Mouse (Mus musculus): Measurements from ENCODE around the gene Fbxl19.
A peak's percentile ranks its signal among the peaks of the same experiment; 100 is the strongest.

Gene Fbxl19

DNA sequence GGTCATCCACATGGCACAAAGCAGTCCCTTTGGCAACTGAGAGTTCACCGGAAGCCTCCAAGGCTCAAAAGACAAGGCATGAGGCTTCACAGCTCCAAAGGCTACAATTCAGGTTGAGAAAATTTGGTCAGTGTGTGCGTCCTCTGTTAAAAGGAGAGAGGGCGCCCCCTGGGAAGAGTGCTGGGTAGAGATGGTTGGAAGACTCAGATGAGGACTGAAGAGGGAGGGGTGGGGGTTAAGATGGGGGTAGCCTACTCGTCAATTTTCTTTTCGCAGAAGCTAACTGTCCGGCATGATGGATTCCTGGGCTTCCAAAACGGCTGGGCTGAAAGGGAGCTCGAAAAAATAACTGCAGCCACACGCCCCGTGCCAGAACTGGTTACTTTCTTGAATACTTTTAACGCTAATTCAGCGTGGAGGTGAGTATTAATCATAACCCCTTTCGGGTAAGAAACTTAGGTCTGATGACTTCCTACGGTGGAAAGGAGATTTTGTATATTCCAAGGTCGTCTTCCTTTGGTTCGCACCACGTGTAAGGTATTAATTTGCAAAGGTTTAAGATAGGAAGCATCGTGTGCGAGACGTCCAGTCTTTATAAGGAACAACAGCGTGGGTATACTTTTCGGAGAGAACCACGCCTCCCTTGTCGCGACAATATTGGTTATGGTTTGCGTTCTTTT lies at the start of gene Fbxl19:
Gene Fbxl19 (plus strand): TSS at position 178 of the 680 bp plus-strand sequence.
- DNase-seq: peak; percentile 65

DNA sequence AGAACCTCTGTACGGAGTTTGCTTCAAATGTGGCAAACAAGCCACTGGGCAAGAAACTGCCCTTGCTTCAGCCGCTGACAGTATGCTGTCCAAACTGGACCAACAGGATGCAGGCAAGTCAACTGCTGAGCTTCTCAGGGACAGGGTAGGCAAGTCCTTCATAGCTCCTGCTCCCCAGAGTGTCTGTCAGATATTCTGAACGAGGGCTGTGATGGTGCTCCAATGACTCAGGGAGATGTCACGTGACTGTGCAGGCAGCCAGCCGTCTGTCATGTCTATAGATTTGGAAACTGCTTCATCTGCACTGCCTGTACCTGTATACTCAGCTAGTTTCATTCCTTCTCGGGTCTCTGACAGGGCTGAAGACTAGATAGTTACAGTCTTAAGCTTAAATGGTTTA lies 45.4 kb upstream of the Fbxl19 start:
- no peak for DNase-seq

DNA sequence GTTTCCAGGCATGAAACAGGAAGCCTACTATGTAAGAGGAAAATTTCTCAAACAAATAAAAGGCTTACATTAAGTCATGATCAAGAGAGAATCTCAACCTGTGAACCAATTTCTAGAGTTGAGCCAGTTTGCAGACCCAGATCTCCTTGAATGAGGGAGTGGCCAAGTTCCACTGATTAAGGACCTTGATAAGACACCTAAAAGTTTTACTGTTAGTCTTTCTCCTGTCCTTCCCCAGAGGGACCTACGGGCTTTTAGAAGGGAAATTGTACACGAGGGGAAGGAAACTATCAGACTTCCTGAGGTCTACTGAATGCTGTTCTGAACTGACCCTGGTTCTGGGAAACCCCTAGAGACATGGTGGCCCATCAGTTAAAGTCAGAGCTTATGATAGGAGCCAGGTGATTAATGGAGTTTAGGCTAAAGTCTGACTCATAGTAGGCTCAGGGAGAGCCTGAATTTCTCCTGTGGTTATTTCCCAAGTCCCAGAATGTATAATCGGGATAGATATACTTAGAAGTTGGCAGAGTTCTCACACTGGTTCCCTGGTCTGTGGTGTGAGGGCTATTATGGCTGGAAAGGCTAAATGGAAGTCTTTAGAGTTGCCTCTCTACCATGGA lies 43.5 kb upstream of the Fbxl19 start:
- DNase-seq: no peak

DNA sequence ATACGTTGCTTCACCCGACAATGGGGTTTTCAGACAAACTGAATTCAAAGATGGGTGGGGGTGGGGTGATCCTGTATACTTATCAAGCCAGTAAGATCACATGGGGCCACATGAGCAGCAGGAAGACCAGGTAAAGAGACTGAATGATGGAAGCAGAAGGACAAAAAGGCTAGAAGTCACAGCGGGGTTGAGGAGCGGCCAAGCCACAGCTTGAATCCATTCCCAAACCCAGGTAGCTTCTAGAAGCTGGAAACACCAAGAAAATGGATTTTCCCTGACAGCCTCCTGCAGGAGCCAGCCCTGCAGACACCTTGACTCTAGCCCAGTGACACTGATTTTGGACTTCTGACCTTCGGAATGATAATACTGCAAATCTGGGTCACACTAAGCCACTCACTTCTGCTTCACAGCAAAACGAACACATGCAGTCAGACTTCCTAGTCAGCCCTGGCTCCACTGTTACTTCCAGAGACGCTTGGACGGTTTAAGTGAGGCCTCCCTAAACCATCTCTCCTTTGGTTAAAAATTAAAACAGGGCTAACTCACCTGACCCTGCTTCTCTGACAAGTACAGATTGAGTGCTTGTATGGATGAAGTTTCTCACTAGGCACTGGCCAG lies 40.7 kb upstream of the Fbxl19 start:
- DNase-seq: no peak

DNA sequence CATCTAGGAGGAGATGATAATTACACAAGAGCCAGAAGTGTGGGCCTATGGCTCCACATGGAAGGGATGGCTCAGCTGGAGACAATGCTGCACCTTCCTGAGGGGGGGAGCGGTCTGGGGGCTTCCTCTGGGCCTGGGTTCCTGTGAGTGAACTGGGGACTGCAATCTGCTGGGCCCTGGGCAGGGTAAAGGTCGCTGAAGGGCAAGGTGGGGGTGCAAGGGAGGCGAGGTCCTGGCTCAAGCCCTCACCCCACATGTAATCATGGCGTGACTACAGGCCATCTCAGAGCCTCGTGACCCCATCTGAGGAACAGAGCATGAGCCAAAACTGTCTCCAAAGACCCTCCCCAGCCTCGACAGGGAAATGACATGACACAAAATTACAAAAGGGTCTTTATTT lies 39.7 kb upstream of the Fbxl19 start:
- DNase-seq: no peak

DNA sequence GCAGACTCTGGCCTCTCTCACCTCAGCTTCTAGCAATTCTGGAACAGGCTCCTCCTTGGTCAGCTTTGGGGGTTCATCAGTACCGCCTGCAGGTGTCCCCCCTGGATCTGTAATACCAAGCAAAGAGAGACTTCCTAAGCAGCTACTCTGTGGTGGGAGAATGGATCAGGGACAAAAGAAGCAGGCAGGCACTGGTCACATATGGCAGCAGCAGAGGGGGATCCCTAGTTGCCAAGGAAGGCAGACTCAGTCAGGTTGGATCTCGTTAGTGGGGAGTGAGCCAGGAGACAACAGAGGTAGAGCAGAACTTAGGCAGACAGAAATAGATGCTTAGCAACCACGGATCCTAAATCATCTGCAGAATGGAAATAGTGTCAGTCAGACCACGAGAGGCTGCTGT lies 38.6 kb upstream of the Fbxl19 start:
- DNase-seq: peak; percentile 24

DNA sequence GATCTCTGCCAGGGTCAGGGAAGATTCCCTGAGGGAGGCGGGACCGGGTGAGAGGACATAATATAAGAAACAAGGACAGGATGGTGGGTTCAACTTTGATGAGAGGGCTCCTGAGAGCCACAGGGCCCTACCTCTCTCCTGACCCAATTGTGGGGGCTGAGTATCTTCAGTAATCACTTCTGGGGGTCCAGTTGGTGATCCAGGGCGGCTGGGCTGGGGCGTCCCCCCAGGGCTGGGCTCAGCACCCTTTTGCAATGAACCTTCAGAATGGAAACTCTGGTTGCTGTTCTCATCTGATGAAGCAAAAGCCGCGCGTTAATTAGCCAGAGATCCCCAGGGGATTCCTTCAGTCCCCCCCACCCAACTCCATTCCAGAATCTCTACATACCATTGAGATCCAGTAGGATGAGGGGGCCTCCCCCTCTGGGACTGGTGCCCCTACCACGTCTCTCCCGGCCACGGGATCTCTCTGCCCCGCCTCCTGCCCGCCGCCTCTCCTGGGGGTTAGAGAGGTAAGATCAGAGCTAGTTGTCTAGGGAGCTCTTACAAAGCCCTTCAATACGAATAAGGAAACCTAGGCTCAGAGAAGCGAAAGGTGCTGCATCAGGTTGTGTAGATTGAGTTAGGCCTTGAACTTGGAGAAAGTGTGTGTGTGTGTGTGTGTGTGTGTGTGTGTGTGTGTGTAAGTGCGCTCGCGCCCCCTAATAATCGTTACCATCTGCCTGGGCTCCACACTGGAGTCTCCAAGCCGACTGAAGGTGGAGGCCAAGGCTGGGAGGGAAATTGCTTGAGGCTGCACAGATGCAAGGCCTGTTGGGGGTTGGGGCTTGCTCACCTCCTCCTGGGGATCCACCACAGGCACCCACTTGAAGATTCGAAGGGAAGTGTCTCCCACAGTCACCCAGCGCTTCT lies 37.0 kb upstream of the Fbxl19 start:
- DNase-seq: no peak

DNA sequence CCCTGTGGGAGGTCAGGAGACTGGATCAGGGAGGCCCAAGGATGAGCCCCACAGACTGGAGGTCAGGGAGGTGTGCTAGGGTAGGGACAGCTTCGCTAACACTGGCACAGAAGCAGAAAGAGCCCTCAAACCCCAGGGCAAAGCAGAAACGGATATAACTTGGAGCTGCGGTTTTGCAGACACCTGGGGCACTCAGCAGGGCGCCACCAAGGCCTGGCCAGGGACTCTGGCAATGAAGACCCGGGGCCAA lies 36.5 kb upstream of the Fbxl19 start:
- DNase-seq: no peak

DNA sequence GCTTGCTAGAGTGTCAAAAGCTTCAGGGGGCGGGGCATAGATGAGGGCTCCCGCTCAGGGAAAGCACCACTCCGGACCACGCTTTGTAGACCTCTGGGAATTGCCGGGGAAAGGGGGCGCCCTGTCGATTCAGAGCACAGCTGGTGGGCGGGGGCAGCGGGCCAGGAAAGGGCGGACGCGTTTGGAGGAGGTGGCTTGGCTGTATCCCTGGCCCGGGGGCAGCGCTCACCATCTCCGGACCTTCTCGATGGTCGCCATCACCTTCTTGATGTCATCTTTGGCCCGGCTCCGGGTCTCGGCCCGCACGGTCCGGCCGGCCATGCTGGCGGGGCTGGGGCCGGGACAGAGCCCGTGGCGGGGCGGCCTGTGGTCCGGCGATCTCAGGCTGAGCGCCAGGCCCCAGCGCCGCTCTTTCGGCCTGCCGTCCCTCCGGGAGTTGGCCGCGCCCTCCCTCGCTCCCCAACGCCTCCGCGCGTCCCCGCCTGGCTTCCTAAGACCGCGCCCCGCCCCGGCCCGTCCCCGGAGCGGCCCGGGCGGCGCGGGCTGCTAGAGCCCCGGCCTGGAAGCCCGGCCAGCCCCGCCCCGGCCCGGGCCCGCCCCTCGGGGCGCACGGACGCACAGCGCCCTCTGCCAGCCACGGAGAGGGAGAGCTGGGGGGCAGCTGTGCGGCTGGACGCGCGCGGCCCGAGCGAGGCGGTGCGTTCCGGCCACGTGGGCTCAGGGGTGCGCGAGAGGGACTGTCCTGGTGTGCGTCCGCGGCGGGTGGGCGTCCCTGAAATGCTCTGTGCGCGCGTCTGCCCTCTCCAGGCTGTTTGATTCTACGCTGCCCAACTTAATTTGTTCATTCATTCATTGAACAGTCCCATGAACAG lies 35.9 kb upstream of the Fbxl19 start, which contains the start of gene Bcl7c:
Gene Bcl7c (minus strand): TSS at position 727 of the 872 bp plus-strand sequence.
- peak; percentile 88 for DNase-seq

DNA sequence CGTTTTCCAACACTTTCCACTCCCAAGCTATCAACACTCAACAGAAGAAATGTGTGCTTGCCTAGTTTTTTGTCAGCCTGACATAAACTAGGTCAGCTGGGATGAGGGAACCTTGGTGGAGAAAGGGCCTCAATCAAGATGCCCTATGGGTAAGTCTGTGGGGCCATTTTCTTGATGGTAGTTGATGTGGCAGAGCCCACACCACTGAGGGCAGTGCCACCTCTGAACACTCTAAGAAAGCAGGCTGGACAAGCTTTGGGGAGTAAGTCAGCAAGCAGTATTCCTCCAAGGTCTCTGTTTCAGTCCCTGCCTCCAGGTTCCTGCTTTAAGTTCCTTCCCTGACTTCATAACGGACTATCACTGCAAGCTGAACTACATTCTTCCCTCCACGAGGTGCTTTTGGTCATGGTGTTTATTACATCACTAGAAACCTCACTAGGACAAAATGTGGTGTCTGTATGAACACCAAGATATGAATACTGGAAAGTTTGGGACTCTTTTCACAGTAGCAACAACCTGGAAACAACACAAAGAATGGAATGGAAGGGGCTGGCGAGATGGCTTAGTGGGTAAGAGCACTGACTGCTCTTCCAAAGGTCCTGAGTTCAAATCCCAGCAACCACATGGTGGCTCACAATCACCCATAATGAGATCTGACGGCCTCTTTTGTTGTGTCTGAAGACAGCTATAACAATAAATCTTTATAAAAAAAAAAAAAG lies 34.9 kb upstream of the Fbxl19 start:
- no peak for DNase-seq

DNA sequence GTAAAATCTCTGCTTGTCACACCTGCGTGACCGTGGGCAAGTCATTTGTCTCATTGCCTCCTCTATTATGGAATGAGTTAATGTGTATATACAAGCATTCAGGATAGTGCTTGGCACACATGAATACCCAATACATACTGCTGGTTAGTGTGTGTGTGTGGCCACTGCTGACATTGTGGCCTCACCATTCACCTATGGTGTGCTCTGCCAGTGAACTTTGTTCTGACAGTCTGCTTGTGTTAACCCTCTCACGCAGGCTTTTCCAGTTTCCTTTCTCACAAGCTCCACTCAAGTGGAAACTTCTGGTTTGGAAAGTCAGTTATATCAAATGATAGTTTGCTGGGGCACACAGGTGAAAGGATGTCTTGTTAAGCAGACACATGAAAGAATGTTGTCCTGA lies 33.3 kb upstream of the Fbxl19 start:
- DNase-seq: no peak

DNA sequence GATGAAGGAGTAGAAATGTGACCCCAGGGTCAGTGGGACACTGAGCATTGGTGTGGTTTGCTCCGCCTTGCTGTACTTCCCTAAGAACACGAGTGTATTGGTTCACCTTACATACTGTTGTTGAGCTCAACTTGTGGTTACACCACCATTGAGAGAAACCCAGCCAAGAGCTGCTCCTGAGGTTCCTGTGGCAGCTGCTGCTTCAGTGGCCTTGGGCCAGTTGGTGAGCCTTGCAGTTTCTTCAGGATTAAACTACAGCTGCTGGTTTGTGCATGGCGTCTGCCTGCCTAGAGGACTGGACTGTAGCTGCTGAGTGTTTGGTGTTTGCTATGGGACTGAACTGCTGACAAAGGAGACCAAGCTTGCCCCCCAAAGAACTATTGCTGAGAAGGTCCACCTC lies 32.9 kb upstream of the Fbxl19 start:
- DNase-seq: no peak

DNA sequence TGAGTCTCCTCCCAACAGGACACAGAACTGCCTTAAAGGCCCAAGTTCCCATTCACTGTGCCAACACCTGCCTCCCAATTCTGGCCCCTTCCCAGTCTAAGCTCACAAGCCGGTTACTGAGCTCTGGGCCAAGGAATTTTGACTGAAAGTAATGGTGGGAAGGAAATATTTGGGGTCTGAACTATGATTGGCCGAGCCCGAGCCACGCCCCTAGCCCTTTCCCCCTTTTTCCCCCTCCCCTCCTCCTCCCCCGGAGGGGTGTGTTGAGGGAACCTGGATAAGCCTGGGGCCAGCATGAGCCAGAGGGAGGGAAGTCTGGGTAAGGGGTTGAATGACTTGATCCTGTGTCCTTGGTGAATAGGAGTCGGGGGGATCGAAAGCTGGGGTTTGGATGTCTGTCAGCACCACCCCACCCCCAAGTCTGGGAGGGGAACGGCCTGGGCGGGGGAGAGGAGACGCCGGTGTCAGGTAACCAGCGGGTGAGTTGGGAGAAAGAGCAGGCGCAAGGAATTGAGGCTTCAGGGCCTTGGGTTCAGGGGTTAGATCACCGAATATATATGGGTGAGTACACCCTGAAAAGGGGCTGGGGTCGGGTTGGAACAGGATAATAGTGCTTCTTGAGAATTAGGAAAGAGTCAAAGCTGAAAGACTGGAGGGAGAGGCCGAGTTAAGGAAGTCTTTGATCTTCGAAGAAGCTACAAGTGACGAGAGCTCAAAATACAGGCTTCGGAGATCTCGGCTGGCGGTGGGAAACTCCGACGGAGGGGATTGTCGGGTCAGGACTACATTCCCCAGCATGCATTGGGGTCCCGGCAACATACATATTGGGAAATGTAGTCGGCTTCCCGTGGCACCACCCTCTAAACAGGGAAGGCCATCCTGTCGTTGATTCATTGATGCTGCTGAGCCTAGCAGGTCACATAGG lies 31.6 kb upstream of the Fbxl19 start, which contains the start of gene Ctf1:
Gene Ctf1 (plus strand): TSS at position 276 of the 925 bp plus-strand sequence.
- peak; percentile 63 for DNase-seq

DNA sequence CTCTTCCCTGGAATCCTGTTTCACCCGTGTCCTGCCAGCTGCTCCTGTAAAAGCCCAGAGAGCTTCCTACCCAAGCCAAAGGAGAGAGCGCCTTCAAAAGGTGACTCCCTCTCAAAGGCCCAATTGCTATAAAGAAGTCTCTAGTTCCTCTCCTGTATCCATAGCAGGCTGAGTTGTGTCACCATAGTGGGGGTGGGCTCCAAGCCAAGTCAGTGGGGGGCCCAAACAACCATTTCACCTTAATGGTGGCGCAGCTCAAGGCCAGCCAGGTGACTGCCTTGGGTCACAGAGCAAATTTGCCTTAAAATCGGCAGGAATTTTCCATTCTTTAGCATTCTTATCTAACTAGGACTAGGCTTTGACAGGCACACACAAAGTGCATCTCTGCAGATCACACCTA lies 29.5 kb upstream of the Fbxl19 start:
- DNase-seq: no peak

DNA sequence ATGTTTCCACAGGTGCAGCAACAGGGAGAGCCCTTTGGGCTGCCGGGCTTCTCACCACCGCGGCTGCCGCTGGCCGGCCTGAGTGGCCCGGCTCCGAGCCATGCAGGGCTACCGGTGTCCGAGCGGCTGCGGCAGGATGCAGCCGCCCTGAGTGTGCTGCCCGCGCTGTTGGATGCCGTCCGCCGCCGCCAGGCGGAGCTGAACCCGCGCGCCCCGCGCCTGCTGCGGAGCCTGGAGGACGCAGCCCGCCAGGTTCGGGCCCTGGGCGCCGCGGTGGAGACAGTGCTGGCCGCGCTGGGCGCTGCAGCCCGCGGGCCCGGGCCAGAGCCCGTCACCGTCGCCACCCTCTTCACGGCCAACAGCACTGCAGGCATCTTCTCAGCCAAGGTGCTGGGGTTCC lies 27.4 kb upstream of the Fbxl19 start:
- peak; percentile 68 for DNase-seq

DNA sequence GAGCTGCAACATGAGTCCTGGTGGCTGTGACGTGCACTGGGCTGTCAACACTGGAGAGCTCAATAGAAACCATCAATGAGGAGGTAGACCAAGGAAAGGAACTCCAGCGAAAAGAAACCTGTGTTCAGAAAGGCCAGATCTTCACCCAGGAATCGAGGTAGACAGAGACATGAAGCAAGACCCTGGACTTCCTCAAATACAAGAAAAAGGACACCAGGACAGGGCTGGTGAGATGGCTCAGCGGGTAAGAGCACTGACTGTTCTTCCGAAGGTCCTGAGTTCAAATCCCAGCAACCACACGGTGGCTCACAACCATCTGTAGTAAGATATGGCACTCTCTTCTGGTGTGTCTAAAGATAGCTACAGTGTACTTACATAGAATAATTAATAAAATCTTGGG lies 26.0 kb upstream of the Fbxl19 start:
- no peak for DNase-seq

DNA sequence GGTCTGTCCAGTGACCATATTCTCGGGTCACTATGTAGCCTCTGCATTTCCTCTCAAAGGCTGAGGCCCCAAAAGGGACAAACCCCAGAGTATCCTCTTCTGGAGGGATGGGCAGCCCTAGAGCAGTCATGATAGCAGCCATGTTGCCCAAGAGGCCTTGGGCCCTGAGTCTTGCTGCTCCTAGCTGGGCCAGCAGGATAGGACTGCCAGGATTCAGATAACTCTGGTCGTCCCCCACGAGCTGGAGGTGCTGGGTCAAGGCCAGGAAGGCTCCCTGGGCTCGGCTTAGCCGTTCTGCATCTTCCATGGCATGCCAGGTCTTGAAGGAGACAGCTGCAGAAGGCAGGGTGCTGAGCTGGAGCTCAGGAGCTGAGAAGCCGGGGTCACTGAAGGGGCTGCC lies 25.1 kb upstream of the Fbxl19 start:
- no peak for DNase-seq

DNA sequence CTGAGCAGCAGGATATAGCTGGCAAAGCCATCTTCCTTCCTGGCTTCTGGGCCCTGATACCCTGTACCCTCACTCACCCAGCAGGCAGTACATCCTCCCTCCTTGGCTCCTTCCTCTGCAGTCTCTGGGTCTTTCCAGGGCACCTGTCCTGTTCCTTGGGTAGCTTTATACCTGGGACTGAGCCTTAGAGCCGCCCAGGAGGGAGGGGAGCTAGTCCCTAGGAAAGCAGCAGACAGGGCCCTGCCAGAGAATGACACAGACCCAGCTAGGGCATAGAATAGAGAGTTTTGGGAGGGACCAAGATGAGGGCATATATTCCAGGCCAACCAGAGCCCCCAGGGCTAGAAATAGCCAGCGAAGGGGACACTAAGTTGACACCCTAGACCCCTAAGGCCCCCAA lies 18.9 kb upstream of the Fbxl19 start:
- DNase-seq: no peak

DNA sequence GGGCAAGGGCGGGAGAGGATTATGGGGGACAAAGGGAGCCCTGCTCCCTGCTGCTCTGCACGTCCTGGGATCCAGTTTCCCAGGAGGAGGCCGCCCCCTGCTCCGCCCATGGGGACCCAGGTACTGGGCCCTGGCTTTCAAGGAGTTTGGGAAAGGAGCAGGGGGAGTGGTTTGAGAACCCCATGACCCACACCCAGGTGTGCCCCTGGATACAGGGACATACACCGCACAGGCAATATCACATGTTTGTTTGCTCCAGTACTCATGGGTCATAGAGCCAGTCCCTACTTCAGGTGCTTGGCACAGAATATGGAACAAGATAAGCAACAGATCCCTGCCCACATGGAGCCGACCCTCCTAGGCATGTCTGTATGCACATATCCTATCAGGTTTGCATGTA lies 18.4 kb upstream of the Fbxl19 start:
- no peak for DNase-seq

DNA sequence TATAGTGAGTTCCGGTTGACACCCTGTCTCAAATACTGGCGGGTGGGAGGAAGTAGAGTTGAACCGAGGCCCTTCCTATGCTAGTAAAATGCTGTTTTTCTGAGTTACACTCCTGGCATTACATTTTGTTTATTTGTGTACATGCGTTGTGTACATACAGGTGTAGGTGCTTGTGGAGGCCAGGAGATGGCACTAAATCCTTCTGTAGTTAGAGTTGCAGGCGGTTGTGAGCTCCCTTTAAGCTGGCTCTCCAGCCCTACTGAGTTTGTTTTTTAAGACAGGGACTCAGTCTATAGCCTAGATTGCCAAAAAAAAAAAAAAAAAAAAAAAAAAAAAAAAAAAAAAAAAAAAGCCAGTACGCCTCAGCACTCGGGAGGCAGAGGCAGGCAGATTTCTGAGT lies 16.4 kb upstream of the Fbxl19 start:
- DNase-seq: no peak

DNA sequence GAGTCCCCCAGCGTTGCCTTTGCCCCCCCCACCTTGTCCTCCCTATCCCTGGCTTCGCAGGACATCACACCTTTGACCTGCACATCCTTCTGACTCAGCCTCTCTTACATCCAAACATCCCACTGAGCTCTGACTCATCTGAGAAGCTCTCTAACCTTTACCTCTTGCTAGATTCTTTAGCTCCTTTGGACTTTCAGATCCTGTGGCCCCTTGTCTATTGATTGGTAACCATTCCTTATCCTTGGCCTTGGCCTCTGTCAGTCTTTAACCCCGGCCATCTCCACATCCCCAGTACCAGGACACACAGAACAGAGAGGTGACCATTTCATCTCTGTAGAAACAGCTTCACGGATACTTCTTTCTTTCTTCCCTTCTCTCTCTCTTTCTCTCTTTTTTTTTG lies 14.2 kb upstream of the Fbxl19 start:
- no peak for DNase-seq
